Mouse (Mus musculus) T-helper 1 cell (primary cell): Measurements from ENCODE around the gene Prr12.

Experiments
- in situ Hi-C: fragments of 300-600 bp; cut with MboI, MseI; formaldehyde crosslinking; loops from one replicate; pipeline ENCODE4 v1.15.1; 2025; ENCODE audit warnings: high pct_unique_total_duplicates

The Prr12 gene

GRCm38 (mm10) chr7:45051601-45051974 lies 1.1 kb downstream of the Prr12 start:
- in situ Hi-C loops = no loop called here

GRCm38 (mm10) chr7:45050945-45051600 lies 1.6 kb downstream of the Prr12 start:
- in situ Hi-C loops = no loop called here

GRCm38 (mm10) chr7:45048923-45049657 lies 3.6 kb downstream of the Prr12 start:
- in situ Hi-C loops = no loop called here

- in situ Hi-C loops = no loop called here
Observed at GRCm38 (mm10) chr7:45048001-45048890, 4.4 kb downstream of the Prr12 start.

- in situ Hi-C loops = no loop called here
Observed at GRCm38 (mm10) chr7:45047491-45047890, 5.2 kb downstream of the Prr12 start.

- in situ Hi-C loops = no loop called here
Observed at GRCm38 (mm10) chr7:45046853-45047350, 5.8 kb downstream of the Prr12 start.

GRCm38 (mm10) chr7:45045741-45046140 lies 6.9 kb downstream of the Prr12 start:
- in situ Hi-C loops = no loop called here

- in situ Hi-C loops = no loop called here
Observed at GRCm38 (mm10) chr7:45043307-45043706, 9.4 kb downstream of the Prr12 start.

GRCm38 (mm10) chr7:45040851-45041250 lies 11.8 kb downstream of the Prr12 start:
- in situ Hi-C loops = no loop called here

- in situ Hi-C loops = no loop called here
Observed at GRCm38 (mm10) chr7:45038411-45038810, 14.3 kb downstream of the Prr12 start.

GRCm38 (mm10) chr7:45037720-45038361 lies 14.8 kb downstream of the Prr12 start:
- in situ Hi-C loops = no loop called here

GRCm38 (mm10) chr7:45036702-45037101 lies 16.0 kb downstream of the Prr12 start:
- in situ Hi-C loops = no loop called here

- in situ Hi-C loops = no loop called here
Observed at GRCm38 (mm10) chr7:45035631-45036030, 17.1 kb downstream of the Prr12 start.

GRCm38 (mm10) chr7:45033722-45034359 lies 18.8 kb downstream of the Prr12 start:
- in situ Hi-C loops = loop anchor here (5.0 kb wide), 1 partner anchor 38 kb away; no protein-coding TSS in a partner anchor

GRCm38 (mm10) chr7:45030857-45031256 lies 21.8 kb downstream of the Prr12 start:
- in situ Hi-C loops = loop anchor here (5.0 kb wide), 1 partner anchor 41 kb away; no protein-coding TSS in a partner anchor

GRCm38 (mm10) chr7:45029995-45030394 lies 22.7 kb downstream of the Prr12 start:
- in situ Hi-C loops = loop anchor here (5.0 kb wide), 1 partner anchor 42 kb away; no protein-coding TSS in a partner anchor

- in situ Hi-C loops = no loop called here
Observed at GRCm38 (mm10) chr7:45028351-45028750, 24.3 kb downstream of the Prr12 start.

- in situ Hi-C loops = no loop called here
Observed at GRCm38 (mm10) chr7:45027761-45028160, 24.9 kb downstream of the Prr12 start.

- in situ Hi-C loops = no loop called here
Observed at GRCm38 (mm10) chr7:45026256-45026655, 26.4 kb downstream of the Prr12 start.

GRCm38 (mm10) chr7:45025601-45026220 lies 27.0 kb downstream of the Prr12 start:
- in situ Hi-C loops = no loop called here
